Mouse (Mus musculus): ENCODE measurements at regions not wholly inside any gene's neighbourhood (a gene's known extent, or its start where the extent isn't known, plus 50 kb on each side); places are given as distances from the start of the nearest gene placed in this dataset.

DNA sequence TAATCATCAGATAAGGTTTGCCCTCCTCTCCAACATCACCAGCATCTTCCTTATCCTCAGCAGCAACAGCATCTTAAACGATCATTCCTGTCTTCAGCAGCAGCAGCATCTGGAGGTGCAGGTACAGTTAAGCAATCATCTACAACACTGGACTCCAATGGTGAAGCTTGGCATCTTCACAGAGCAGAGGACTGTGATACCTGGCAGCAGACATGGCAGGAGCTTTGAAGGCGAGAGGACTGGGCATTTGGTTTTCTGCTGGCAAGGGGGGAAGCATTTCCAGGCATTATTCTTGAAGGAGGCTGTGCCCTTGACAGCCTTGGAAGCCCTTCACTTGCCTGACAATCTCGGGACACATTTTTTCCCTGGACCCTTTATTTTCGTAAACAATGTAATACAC is 235.3 kb downstream of the Sp3 start:
- no peak for DNase-seq (ENCODE audit: low spot score)
- ATAC-seq, result no peak
- TF ChIP-seq CTCF (IDR thresholded peaks at IDR 0.05) (no peak), EP300 (IDR thresholded peaks at IDR 0.05) (no peak)
- no peak overlapping the region for H3K27ac ChIP-seq (ENCODE audit: low read length)
- H3K36me3 ChIP-seq (ENCODE audit: insufficient read depth, low read length), result no peaks in the 10 kb centered on the region
- no peak overlapping the region for H3K4me2 ChIP-seq (replicated peaks; ENCODE audit: low read depth, low read length)
- H3K4me1 ChIP-seq (ENCODE audit: insufficient read depth, low read depth, low read length), result no peaks in the 10 kb centered on the region
- H3K9me3 ChIP-seq (ENCODE audit: low read length), result no peaks in the 10 kb centered on the region
- 62% methylated on average over 4 of the region's 4 CpGs for WGBS
- H3K27me3 ChIP-seq (replicated peaks; ENCODE audit: insufficient read depth, low read length), result no peaks in the 10 kb centered on the region
- no peak overlapping the region for H3K4me3 ChIP-seq (ENCODE audit: low read depth, low read length)
- H3K9ac ChIP-seq (replicated peaks; ENCODE audit: low read depth), result no peak overlapping the region

DNA sequence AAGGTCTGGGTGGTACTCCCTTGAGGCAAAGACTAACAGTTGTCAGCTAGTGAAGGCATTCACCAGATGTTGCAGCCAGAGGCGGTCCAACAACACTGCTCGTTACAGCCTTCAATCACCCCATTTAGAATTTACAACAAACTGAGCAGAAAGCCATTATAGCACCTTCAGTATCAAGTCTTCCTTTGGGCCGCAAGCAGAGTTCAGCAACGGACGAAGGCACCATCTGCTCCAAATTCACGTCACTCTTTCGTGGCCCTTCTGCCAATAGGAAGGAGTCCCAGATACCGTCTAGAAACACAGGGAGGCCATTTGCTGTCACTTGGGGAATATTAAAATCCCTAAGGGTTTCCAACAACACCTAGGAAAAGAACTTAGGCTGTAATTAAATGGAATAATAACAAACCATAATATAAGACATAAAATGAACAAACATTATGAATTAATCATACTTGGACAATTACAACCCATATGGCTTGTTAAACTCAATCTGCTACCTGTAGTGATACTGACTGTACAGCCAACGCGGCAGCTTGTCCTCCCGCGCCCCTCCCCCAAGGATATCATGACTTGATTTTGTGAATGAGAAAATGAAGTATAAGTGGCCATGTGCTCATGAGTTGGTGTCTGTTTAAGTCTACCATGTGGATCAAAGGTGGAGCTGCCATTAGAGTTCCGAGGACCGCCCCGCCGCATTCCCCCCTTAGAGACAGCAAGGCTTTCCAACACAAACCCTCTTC is 233.6 kb downstream of the Sp3 start:
- H3K36me3 ChIP-seq (ENCODE audit: insufficient read depth, low read length), result no peaks in the 10 kb centered on the region
- H3K4me1 ChIP-seq (ENCODE audit: insufficient read depth, low read depth, low read length), result no peaks in the 10 kb centered on the region
- H3K27me3 ChIP-seq (replicated peaks; ENCODE audit: insufficient read depth, low read length), result no peaks in the 10 kb centered on the region
- H3K4me3 ChIP-seq (ENCODE audit: low read depth, low read length), result no peak overlapping the region
- H3K27ac ChIP-seq (ENCODE audit: low read length), result no peak overlapping the region
- WGBS, result 85% methylated on average over 16 of the region's 16 CpGs
- DNase-seq (ENCODE audit: low spot score), result no peak
- H3K4me2 ChIP-seq (replicated peaks; ENCODE audit: low read depth, low read length), result no peak overlapping the region
- TF ChIP-seq CTCF (IDR thresholded peaks at IDR 0.05), result no peak
- no peak for TF ChIP-seq EP300 (IDR thresholded peaks at IDR 0.05)
- no peak overlapping the region for H3K9ac ChIP-seq (replicated peaks; ENCODE audit: low read depth)
- no peak for ATAC-seq
- no peaks in the 10 kb centered on the region for H3K9me3 ChIP-seq (ENCODE audit: low read length)

DNA sequence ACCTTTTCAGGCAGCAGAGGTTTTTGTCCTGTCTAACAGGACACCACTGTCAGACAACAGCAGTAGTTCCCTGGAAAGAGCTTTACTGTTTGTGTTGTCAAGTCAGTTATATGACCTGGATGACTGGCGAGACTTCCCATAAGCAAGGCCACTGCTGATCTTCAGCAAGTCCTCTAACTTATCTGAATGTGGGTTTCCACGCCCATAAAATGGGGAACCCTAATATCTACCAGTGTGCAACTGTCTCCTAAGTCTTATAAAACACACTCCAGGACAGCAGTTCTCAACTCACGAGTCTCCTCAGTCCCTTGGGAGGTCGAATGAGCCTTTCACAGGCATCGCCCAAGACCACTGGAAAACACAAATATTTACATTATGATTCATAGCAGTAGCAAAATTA is 232.9 kb downstream of the Sp3 start:
- DNase-seq (ENCODE audit: low spot score), result no peak
- H3K4me1 ChIP-seq (ENCODE audit: insufficient read depth, low read depth, low read length), result 0 out of 2 replicates have a peak, but pooled peaks cover 2% of the 10 kb centered on the region
- H3K27ac ChIP-seq (ENCODE audit: low read length), result no peak overlapping the region
- no peak overlapping the region for H3K9ac ChIP-seq (replicated peaks; ENCODE audit: low read depth)
- no peak for ATAC-seq
- no peaks in the 10 kb centered on the region for H3K9me3 ChIP-seq (ENCODE audit: low read length)
- H3K27me3 ChIP-seq (replicated peaks; ENCODE audit: insufficient read depth, low read length), result no peaks in the 10 kb centered on the region
- TF ChIP-seq CTCF (IDR thresholded peaks at IDR 0.05) (no peak), EP300 (IDR thresholded peaks at IDR 0.05) (no peak)
- no peak overlapping the region for H3K4me2 ChIP-seq (replicated peaks; ENCODE audit: low read depth, low read length)
- no peaks in the 10 kb centered on the region for H3K36me3 ChIP-seq (ENCODE audit: insufficient read depth, low read length)
- WGBS, result 73% methylated on average over 5 of the region's 5 CpGs
- H3K4me3 ChIP-seq (ENCODE audit: low read depth, low read length), result no peak overlapping the region

DNA sequence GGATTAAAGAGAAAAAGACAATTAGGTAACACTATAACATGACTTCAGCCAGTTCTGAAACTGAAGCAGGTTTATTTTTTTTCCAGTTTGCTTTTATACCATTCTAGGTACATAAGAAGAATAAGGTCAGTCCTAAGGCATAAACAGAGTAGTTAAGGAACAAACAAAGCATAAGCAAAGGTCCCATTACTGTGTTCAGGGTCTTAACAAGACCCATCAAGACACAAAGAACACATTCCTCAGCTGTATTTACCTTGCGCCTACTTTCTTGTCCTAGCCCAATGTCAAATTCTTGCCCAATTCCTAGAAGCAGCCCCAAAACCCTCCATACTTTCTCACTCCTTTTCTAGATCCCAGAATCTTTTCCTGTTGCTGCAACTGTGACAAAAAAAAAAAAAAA is 230.8 kb downstream of the Sp3 start:
- TF ChIP-seq EP300 (IDR thresholded peaks at IDR 0.05), result no peak
- no peak for TF ChIP-seq CTCF (IDR thresholded peaks at IDR 0.05)
- Histone ChIP-seq H3K36me3 (ENCODE audit: insufficient read depth, low read length) (no peaks in the 10 kb centered on the region), H3K27ac (ENCODE audit: low read length) (no peak overlapping the region), H3K4me3 (ENCODE audit: low read depth, low read length) (no peak overlapping the region), H3K27me3 (replicated peaks; ENCODE audit: insufficient read depth, low read length) (no peaks in the 10 kb centered on the region), H3K9ac (replicated peaks; ENCODE audit: low read depth) (no peak overlapping the region), H3K4me1 (ENCODE audit: insufficient read depth, low read depth, low read length) (0 out of 2 replicates have a peak, but pooled peaks cover 3% of the 10 kb centered on the region), H3K4me2 (replicated peaks; ENCODE audit: low read depth, low read length) (no peak overlapping the region), H3K9me3 (ENCODE audit: low read length) (no peaks in the 10 kb centered on the region)
- 100% methylated on average over 1 of the region's 1 CpGs for WGBS
- ATAC-seq (no peak), DNase-seq (ENCODE audit: low spot score) (no peak)

DNA sequence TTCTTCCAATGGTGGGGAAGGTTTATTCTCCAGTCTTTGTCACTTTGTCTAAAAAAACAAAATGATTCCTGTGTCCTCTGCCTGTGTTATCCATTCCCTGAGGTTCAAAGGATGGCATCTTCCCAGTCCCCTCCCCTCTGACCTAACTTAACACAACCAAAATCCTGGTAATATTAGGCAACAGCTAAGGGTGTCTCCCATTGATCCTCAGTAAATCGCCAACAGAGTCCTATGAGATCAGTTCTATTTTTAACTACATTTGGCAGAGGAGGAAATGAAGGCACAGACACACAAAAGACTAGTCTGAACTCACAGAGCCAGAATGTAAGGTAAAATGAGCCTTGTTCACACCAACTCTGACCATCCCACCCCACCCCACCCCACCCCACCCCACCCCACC is 228.8 kb downstream of the Sp3 start:
- no peak for TF ChIP-seq EP300 (IDR thresholded peaks at IDR 0.05)
- TF ChIP-seq CTCF (IDR thresholded peaks at IDR 0.05), result no peak
- Histone ChIP-seq H3K9me3 (ENCODE audit: low read length) (no peaks in the 10 kb centered on the region), H3K27me3 (replicated peaks; ENCODE audit: insufficient read depth, low read length) (no peaks in the 10 kb centered on the region), H3K36me3 (ENCODE audit: insufficient read depth, low read length) (no peaks in the 10 kb centered on the region), H3K9ac (replicated peaks; ENCODE audit: low read depth) (no peak overlapping the region), H3K4me3 (ENCODE audit: low read depth, low read length) (no peak overlapping the region), H3K4me2 (replicated peaks; ENCODE audit: low read depth, low read length) (no peak overlapping the region), H3K4me1 (ENCODE audit: insufficient read depth, low read depth, low read length) (0 out of 2 replicates have a peak, but pooled peaks cover 3% of the 10 kb centered on the region), H3K27ac (ENCODE audit: low read length) (no peak overlapping the region)
- ATAC-seq (no peak), DNase-seq (ENCODE audit: low spot score) (no peak)
- WGBS, result 17% methylated on average over 1 of the region's 1 CpGs

DNA sequence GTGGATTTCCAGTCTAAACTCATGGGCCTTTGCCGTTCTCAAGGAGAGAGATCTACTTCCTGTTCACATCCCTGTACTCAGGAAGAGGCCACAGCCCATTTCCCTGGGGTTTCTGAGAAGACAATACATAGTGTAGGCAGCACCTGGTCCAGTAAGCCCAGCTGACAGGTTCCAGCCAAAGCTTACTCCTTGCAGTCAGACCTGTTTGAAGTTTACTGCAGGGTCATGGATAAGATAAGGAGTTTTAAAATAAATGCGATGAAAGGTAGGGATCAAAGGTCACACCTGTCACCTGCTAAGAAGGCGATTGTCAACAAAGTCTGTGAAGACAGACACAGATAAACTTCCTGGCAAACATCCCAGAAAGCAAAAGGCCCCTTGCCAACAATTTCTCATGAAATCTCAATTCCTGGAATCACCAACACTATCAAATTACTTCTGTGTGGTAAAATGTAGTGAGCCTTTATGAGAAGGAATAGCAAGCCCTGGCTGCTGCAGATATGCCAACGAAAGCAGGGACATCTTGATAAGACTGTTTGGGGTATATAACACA is 227.5 kb downstream of the Sp3 start:
- Histone ChIP-seq H3K4me2 (replicated peaks; ENCODE audit: low read depth, low read length) (no peak overlapping the region), H3K27ac (ENCODE audit: low read length) (no peak overlapping the region)
- 0 out of 2 replicates have a peak, but pooled peaks have one; percentile 11 for TF ChIP-seq EP300 (IDR thresholded peaks at IDR 0.05)
- no peak for TF ChIP-seq CTCF (IDR thresholded peaks at IDR 0.05)

More for the DNA sequence above, 227.5 kb downstream of the Sp3 start:
- Histone ChIP-seq H3K27me3 (replicated peaks; ENCODE audit: insufficient read depth, low read length) (no peaks in the 10 kb centered on the region), H3K4me3 (ENCODE audit: low read depth, low read length) (no peak overlapping the region), H3K9ac (replicated peaks; ENCODE audit: low read depth) (no peak overlapping the region), H3K36me3 (ENCODE audit: insufficient read depth, low read length) (no peaks in the 10 kb centered on the region), H3K4me1 (ENCODE audit: insufficient read depth, low read depth, low read length) (0 out of 2 replicates have a peak, but pooled peaks cover 3% of the 10 kb centered on the region), H3K9me3 (ENCODE audit: low read length) (no peaks in the 10 kb centered on the region)
- DNase-seq (ENCODE audit: low spot score) (peak; percentile 35), ATAC-seq (peak; percentile 43; the same call in 1 of the 2 replicates)
- 14% methylated on average over 4 of the region's 4 CpGs for WGBS
